Mouse (Mus musculus) testis, adult 2 months (tissue): ENCODE measurements around the gene Ptprh.

Experiments
- CTCF ChIP-seq: fragments of 200-500 bp; IDR thresholded peaks from 2 replicates; pipeline ENCODE4 v1.5.1; 2012; ENCODE audit warnings: low read depth, mild to moderate bottlenecking, inconsistent platforms, low read length, moderate library complexity; ENCODE audit not compliant: control insufficient read depth, insufficient read depth, insufficient replicate concordance
- POLR2A ChIP-seq: fragments of 200-500 bp; IDR thresholded peaks from 2 replicates; pipeline ENCODE4 v1.6.1; 2012; ENCODE audit warnings: low read depth, mild to moderate bottlenecking, inconsistent platforms, low read length, moderate library complexity; ENCODE audit not compliant: control insufficient read depth

- TF ChIP-seq CTCF (no peak), POLR2A (no peak)
Measured at GRCm38 (mm10) chr7:4612386-4612785, 8.5 kb upstream of the Ptprh start.
